Mouse (Mus musculus): ENCODE data around the gene Muc13.

- TF ChIP-seq EP300 (IDR thresholded peaks at IDR 0.05; ENCODE audit: low read depth) (no peak), CTCF (IDR thresholded peaks at IDR 0.05; ENCODE audit: low read depth) (no peak)
Measured at GRCm38 (mm10) chr16:33747346-33747954, 46.4 kb upstream of the Muc13 start.
